Mouse (Mus musculus): ENCODE measurements around the gene Olfr134. TPM values are rescaled to one million over a fixed set of nuclear protein-coding genes. Genes with fewer than 3 reads are reported as not detected.
"Not testable (repeated sequence)": the region's sequence is repeated elsewhere in the genome, so short reads cannot be mapped to it uniquely, and the experiment has no call there.

Olfr134 gene
- not detected for total RNA-seq (2021)
- long read RNA-seq, experiment 1, result 0 reads
- long read RNA-seq, experiment 2, result 0 reads

GRCm38 (mm10) chr17:38171088-38171487 lies at the start of gene Olfr134:
Gene Olfr134, plus strand, starts transcription at chr17:38171388.
- no peak for DNase-seq (ENCODE audit: low spot score in 2 of 2)

GRCm38 (mm10) chr17:38124199-38124598 lies 47.0 kb upstream of the Olfr134 start:
- DNase-seq (ENCODE audit: low spot score in 2 of 2), result not testable (repeated sequence)

GRCm38 (mm10) chr17:38125371-38125770 lies 45.8 kb upstream of the Olfr134 start:
- not testable (repeated sequence) for DNase-seq (ENCODE audit: low spot score in 2 of 2)

- DNase-seq (ENCODE audit: low spot score in 2 of 2), result no peak
Measured at GRCm38 (mm10) chr17:38134426-38134825, 36.8 kb upstream of the Olfr134 start, which contains the start of gene Olfr132. Gene Olfr132, minus strand, starts transcription at chr17:38134526.

- DNase-seq (ENCODE audit: low spot score in 2 of 2), result no peak
Measured at GRCm38 (mm10) chr17:38144981-38145380, 26.2 kb upstream of the Olfr134 start, which contains the start of gene Olfr133. Gene Olfr133, plus strand, starts transcription at chr17:38145281.

- DNase-seq (ENCODE audit: low spot score in 2 of 2), result no peak
Measured at GRCm38 (mm10) chr17:38204035-38204434, 32.8 kb downstream of the Olfr134 start, which contains the start of gene Olfr135. Gene Olfr135, plus strand, starts transcription at chr17:38204335.

Other genes with a start within 250 kb of the Olfr134 start
- not detected for gene Olfr761, start 218.3 kb upstream of the Olfr134 start, total RNA-seq (2021)
- not detected for gene Olfr129, start 111.3 kb upstream of the Olfr134 start, total RNA-seq (2021)
- not detected for gene Olfr130, start 107.5 kb upstream of the Olfr134 start, total RNA-seq (2021)
- gene Olfr131, start 82.7 kb upstream of the Olfr134 start, total RNA-seq (2021), result not detected
- not detected for gene Olfr132, start 36.9 kb upstream of the Olfr134 start, total RNA-seq (2021)
- gene Olfr133, start 26.1 kb upstream of the Olfr134 start, total RNA-seq (2021), result not detected
- gene Olfr135, start 32.9 kb downstream of the Olfr134 start, total RNA-seq (2021), result not detected
- not detected for gene Olfr138, start 89.6 kb downstream of the Olfr134 start, total RNA-seq (2021)
- gene Olfr137, start 136.2 kb downstream of the Olfr134 start, total RNA-seq (2021), result not detected
- gene Olfr136, start 158.4 kb downstream of the Olfr134 start, total RNA-seq (2021), result not detected
- gene Esp36, start 248.8 kb downstream of the Olfr134 start, total RNA-seq (2021), result not detected